Mouse (Mus musculus): ENCODE measurements around the gene Kat5. TPM values are rescaled to one million over a fixed set of nuclear protein-coding genes. Genes with fewer than 3 reads are reported as not detected.
A peak's percentile ranks its signal among the peaks of the same experiment; 100 is the strongest.

The Kat5 gene
- polyA plus RNA-seq, 1 experiment from 2014 or later: 24.7 TPM

DNA sequence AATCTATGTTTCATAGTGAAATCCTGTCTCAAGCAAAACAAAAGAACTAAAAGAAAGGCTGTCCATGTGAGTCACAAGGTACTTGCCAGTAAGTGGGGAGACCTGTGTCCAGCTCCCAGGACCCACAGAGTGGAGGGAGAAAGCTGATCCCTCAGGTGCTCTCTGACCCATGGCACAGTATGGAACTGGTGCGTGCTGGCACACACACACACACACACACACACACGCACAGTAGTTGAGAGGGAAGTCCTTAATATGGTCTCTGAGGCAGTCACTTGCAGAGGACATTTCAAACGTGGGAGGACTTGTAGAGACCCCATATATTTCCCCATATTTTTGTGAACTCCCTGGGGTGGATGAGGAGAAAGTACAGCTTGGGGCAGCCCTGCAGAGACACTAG, 48.2 kb downstream of the Kat5 start:
- ATAC-seq (ENCODE audit: low read depth) (no peak), DNase-seq (ENCODE audit: low spot score) (no peak)
- Histone ChIP-seq H3K27ac (replicated peaks; ENCODE audit: low read depth, low read length) (no peak overlapping the region), H3K9me3 (ENCODE audit: control insufficient read depth, low read length) (no peaks in the 10 kb centered on the region), H3K4me2 (ENCODE audit: low read depth, low read length) (no peak overlapping the region), H3K36me3 (ENCODE audit: control insufficient read depth, insufficient read depth, low read length) (no peaks in the 10 kb centered on the region), H3K27me3 (replicated peaks; ENCODE audit: control insufficient read depth, insufficient read depth, low read length) (peaks cover 75% of the 10 kb centered on the region), H3K4me3 (ENCODE audit: low read depth, low read length) (no peak overlapping the region), H3K4me1 (ENCODE audit: control insufficient read depth, insufficient read depth, low read length) (peaks cover 9% of the 10 kb centered on the region; the same call in 1 of the 2 replicates), H3K9ac (ENCODE audit: low read depth, low read length) (no peak overlapping the region)
- 48% methylated on average over 3 of the region's 3 CpGs for WGBS

- H3K4me3 ChIP-seq (ENCODE audit: low read depth, low read length): peak overlapping the region; percentile 44
- ATAC-seq (ENCODE audit: low read depth) (no peak), DNase-seq (ENCODE audit: low spot score) (no peak)
- peak overlapping the region; percentile 66 for H3K4me2 ChIP-seq (ENCODE audit: low read depth, low read length)
- 11% methylated on average over 8 of the region's 10 CpGs for WGBS
- peak overlapping the region; percentile 52; the same call in 1 of the 2 replicates for H3K9ac ChIP-seq (ENCODE audit: low read depth, low read length)
- no peaks in the 10 kb centered on the region for H3K36me3 ChIP-seq (ENCODE audit: control insufficient read depth, insufficient read depth, low read length)
- H3K27ac ChIP-seq (replicated peaks; ENCODE audit: low read depth, low read length): no peak overlapping the region; the same call in 1 of the 2 replicates
- peaks cover 76% of the 10 kb centered on the region for H3K27me3 ChIP-seq (replicated peaks; ENCODE audit: control insufficient read depth, insufficient read depth, low read length)
- no peaks in the 10 kb centered on the region for H3K9me3 ChIP-seq (ENCODE audit: control insufficient read depth, low read length)
- peaks cover 9% of the 10 kb centered on the region; the same call in 1 of the 2 replicates for H3K4me1 ChIP-seq (ENCODE audit: control insufficient read depth, insufficient read depth, low read length)
Observed at GRCm38 (mm10) chr19:5561252-5561790, 48.7 kb downstream of the Kat5 start.

DNA sequence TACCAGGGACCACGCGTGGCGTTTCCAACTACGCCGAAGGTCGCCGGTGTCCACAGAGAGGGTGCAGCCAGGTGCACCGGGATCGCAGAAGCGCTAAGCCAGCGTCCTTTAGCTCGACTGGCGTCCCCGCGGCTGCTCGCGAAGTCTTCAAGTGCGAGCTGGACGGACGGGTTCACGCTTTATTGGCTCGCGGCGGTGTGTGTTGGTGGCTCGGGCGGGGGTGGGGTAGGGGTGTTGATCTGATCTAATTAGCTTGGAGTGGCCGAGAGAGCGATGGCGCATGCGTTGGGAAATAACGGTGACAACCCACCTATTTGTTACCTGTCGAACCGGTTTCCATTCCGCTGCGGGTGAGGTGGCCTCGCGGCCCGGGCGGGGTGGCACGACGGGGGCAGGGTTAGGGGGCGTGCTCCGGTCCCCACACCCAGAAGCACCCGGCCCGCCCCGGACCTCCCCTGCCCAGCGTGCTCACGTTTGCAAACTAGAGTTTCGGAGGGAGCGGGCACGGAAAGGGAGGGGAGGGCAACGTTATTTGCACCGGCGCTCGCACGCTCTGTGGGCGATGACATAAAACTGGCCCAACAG, 49.5 kb downstream of the Kat5 start, which contains the start of gene Ovol1:
Gene Ovol1, minus strand, starts transcription at position 190 of the 585 bp plus-strand sequence.
- Histone ChIP-seq H3K4me3 (ENCODE audit: low read depth, low read length) (peak within 1 kb of the TSS; percentile 44), H3K4me1 (ENCODE audit: control insufficient read depth, insufficient read depth, low read length) (peaks cover 9% of the 10 kb centered on the region; the same call in 1 of the 2 replicates), H3K4me2 (ENCODE audit: low read depth, low read length) (peak within 1 kb of the TSS; percentile 66), H3K9ac (ENCODE audit: low read depth, low read length) (peak within 1 kb of the TSS; percentile 52), H3K9me3 (ENCODE audit: control insufficient read depth, low read length) (no peaks in the 10 kb centered on the region), H3K27me3 (replicated peaks; ENCODE audit: control insufficient read depth, insufficient read depth, low read length) (peaks cover 75% of the 10 kb centered on the region), H3K36me3 (ENCODE audit: control insufficient read depth, insufficient read depth, low read length) (no peaks in the 10 kb centered on the region), H3K27ac (replicated peaks; ENCODE audit: low read depth, low read length) (no peak within 1 kb of the TSS; the same call in 1 of the 2 replicates)
- DNase-seq (ENCODE audit: low spot score) (peak; percentile 67), ATAC-seq (ENCODE audit: low read depth) (peak; percentile 75)
- under 1% methylated on average over 55 of the region's 57 CpGs for WGBS

GRCm38 (mm10) chr19:5559631-5560456, 50.2 kb downstream of the Kat5 start:
- Histone ChIP-seq H3K4me2 (ENCODE audit: low read depth, low read length) (peak overlapping the region; percentile 66), H3K27ac (replicated peaks; ENCODE audit: low read depth, low read length) (no peak overlapping the region), H3K9me3 (ENCODE audit: control insufficient read depth, low read length) (no peaks in the 10 kb centered on the region), H3K36me3 (ENCODE audit: control insufficient read depth, insufficient read depth, low read length) (no peaks in the 10 kb centered on the region), H3K9ac (ENCODE audit: low read depth, low read length) (peak overlapping the region; percentile 52), H3K4me3 (ENCODE audit: low read depth, low read length) (peak overlapping the region; percentile 44), H3K4me1 (ENCODE audit: control insufficient read depth, insufficient read depth, low read length) (peaks cover 9% of the 10 kb centered on the region; the same call in 1 of the 2 replicates), H3K27me3 (replicated peaks; ENCODE audit: control insufficient read depth, insufficient read depth, low read length) (peaks cover 75% of the 10 kb centered on the region)
- no peak for DNase-seq (ENCODE audit: low spot score)
- under 1% methylated on average over 49 of the region's 69 CpGs for WGBS
- no peak for ATAC-seq (ENCODE audit: low read depth)

- peak overlapping the region; percentile 52 for H3K9ac ChIP-seq (ENCODE audit: low read depth, low read length)
- ATAC-seq (ENCODE audit: low read depth) (no peak), DNase-seq (ENCODE audit: low spot score) (no peak)
- 17% methylated on average over 6 of the region's 8 CpGs for WGBS
- no peaks in the 10 kb centered on the region for H3K9me3 ChIP-seq (ENCODE audit: control insufficient read depth, low read length)
- H3K27ac ChIP-seq (replicated peaks; ENCODE audit: low read depth, low read length): no peak overlapping the region
- peak overlapping the region; percentile 44 for H3K4me3 ChIP-seq (ENCODE audit: low read depth, low read length)
- H3K4me1 ChIP-seq (ENCODE audit: control insufficient read depth, insufficient read depth, low read length): peaks cover 9% of the 10 kb centered on the region; the same call in 1 of the 2 replicates
- H3K36me3 ChIP-seq (ENCODE audit: control insufficient read depth, insufficient read depth, low read length): no peaks in the 10 kb centered on the region
- peaks cover 70% of the 10 kb centered on the region for H3K27me3 ChIP-seq (replicated peaks; ENCODE audit: control insufficient read depth, insufficient read depth, low read length)
- H3K4me2 ChIP-seq (ENCODE audit: low read depth, low read length): peak overlapping the region; percentile 66
Observed at GRCm38 (mm10) chr19:5559229-5559628, 50.8 kb downstream of the Kat5 start.

DNA sequence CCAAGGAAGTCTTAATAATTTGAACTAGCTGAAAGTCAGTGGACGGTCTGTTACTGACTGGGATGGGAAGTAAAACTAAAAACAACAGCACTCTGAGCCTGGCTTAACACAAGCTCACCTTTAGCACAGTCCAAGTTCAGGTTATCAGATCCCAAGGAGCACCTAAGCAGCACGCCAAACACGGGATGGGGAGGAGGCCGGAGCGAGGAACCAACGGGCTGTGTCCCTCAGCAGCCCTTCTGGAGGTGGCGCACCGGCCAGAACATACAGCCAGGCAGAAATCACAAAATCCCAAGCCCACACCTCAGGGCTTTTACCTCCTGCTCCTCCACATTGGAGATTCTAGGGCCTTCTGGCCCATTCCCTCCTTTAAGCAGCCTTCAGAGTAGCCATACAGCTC, 51.3 kb downstream of the Kat5 start:
- H3K4me1 ChIP-seq (ENCODE audit: control insufficient read depth, insufficient read depth, low read length): peaks cover 9% of the 10 kb centered on the region; the same call in 1 of the 2 replicates
- WGBS: 69% methylated on average over 8 of the region's 8 CpGs
- peaks cover 68% of the 10 kb centered on the region for H3K27me3 ChIP-seq (replicated peaks; ENCODE audit: control insufficient read depth, insufficient read depth, low read length)
- H3K27ac ChIP-seq (replicated peaks; ENCODE audit: low read depth, low read length): no peak overlapping the region
- H3K36me3 ChIP-seq (ENCODE audit: control insufficient read depth, insufficient read depth, low read length): no peaks in the 10 kb centered on the region
- peak overlapping the region; percentile 66 for H3K4me2 ChIP-seq (ENCODE audit: low read depth, low read length)
- peak overlapping the region; percentile 44; the same call in 1 of the 2 replicates for H3K4me3 ChIP-seq (ENCODE audit: low read depth, low read length)
- H3K9ac ChIP-seq (ENCODE audit: low read depth, low read length): no peak overlapping the region
- DNase-seq (ENCODE audit: low spot score) (no peak), ATAC-seq (ENCODE audit: low read depth) (no peak)
- H3K9me3 ChIP-seq (ENCODE audit: control insufficient read depth, low read length): no peaks in the 10 kb centered on the region

DNA sequence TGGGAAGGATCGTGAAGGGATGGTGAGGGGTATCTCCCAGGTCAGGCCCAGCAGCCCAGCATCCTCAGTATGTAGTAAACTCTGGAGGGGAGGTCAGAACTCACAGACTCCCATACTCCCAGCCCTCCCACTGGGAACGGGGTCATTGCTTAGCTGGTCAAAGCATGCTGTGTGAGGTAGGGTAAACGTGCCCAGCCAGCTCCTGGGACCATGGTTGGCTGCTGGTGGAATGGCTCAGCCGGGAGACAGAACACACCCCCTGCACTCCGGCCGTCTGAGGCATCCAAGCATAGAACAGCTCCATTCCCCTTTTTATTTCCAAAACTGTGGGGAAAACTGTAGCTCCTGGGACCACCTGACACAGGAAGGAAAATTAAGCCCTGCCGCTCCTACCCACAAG, 51.9 kb downstream of the Kat5 start:
- H3K27ac ChIP-seq (replicated peaks; ENCODE audit: low read depth, low read length): no peak overlapping the region

GRCm38 (mm10) chr19:5554212-5554611, 55.8 kb downstream of the Kat5 start:
- WGBS: 71% methylated on average over 14 of the region's 14 CpGs
- DNase-seq (ENCODE audit: low spot score) (no peak), ATAC-seq (ENCODE audit: low read depth) (no peak)
- Histone ChIP-seq H3K36me3 (ENCODE audit: control insufficient read depth, insufficient read depth, low read length) (no peaks in the 10 kb centered on the region), H3K4me3 (ENCODE audit: low read depth, low read length) (no peak overlapping the region), H3K27me3 (replicated peaks; ENCODE audit: control insufficient read depth, insufficient read depth, low read length) (peaks cover 31% of the 10 kb centered on the region), H3K9me3 (ENCODE audit: control insufficient read depth, low read length) (no peaks in the 10 kb centered on the region), H3K4me2 (ENCODE audit: low read depth, low read length) (no peak overlapping the region), H3K4me1 (ENCODE audit: control insufficient read depth, insufficient read depth, low read length) (no peaks in the 10 kb centered on the region), H3K9ac (ENCODE audit: low read depth, low read length) (no peak overlapping the region), H3K27ac (replicated peaks; ENCODE audit: low read depth, low read length) (no peak overlapping the region)

More for the DNA sequence above, 51.9 kb downstream of the Kat5 start:
- 49% methylated on average over 7 of the region's 7 CpGs for WGBS
- no peak overlapping the region; the same call in 1 of the 2 replicates for H3K4me3 ChIP-seq (ENCODE audit: low read depth, low read length)
- DNase-seq (ENCODE audit: low spot score) (no peak), ATAC-seq (ENCODE audit: low read depth) (no peak)
- peaks cover 68% of the 10 kb centered on the region for H3K27me3 ChIP-seq (replicated peaks; ENCODE audit: control insufficient read depth, insufficient read depth, low read length)
- H3K9me3 ChIP-seq (ENCODE audit: control insufficient read depth, low read length): no peaks in the 10 kb centered on the region
- H3K4me2 ChIP-seq (ENCODE audit: low read depth, low read length): 0 out of 2 replicates have a peak overlapping the region, but pooled peaks have one; percentile 66
- no peaks in the 10 kb centered on the region for H3K36me3 ChIP-seq (ENCODE audit: control insufficient read depth, insufficient read depth, low read length)
- no peak overlapping the region for H3K9ac ChIP-seq (ENCODE audit: low read depth, low read length)
- H3K4me1 ChIP-seq (ENCODE audit: control insufficient read depth, insufficient read depth, low read length): peaks cover 9% of the 10 kb centered on the region; the same call in 1 of the 2 replicates

Data from embryonic facial prominence, embryonic 14.5 days (tissue).